Mouse (Mus musculus): ENCODE results near the gene Gm11111. TPM values are rescaled to one million over a fixed set of nuclear protein-coding genes. Genes with fewer than 3 reads are reported as not detected.

The Gm11111 gene
- polyA plus RNA-seq, 1 experiment from 2014 or later, result not detected

Other genes with a start within 250 kb of the Gm11111 start
- gene Cfap299, start 223.4 kb upstream of the Gm11111 start, polyA plus RNA-seq (2014; fragmentation: Nextera tagmentation; extraction: Ambion mirVana), result 1.1 and 1.9 TPM in 2 replicates

Measured in embryonic facial prominence, embryonic 14.5 days (tissue).